Mouse (Mus musculus) frontal cortex, postnatal 10 days (tissue): ENCODE measurements around the gene Chaf1b.
A peak's percentile ranks its signal among the peaks of the same experiment; 100 is the strongest.

Experiments
- DNase-seq, 2 experiments: peaks; one replicate each; pipeline ENCODE4 v3.0.0; 2022; ENCODE audit warnings: low spot score in 2 of 2, mixed read lengths in 1 of 2

Chaf1b gene

GRCm38 (mm10) chr16:93912808-93913207, 29.1 kb downstream of the Chaf1b start:
- DNase-seq: no peak

- DNase-seq: no peak
These were observed 30.3 kb downstream of the Chaf1b start for GRCm38 (mm10) chr16:93913881-93914576.

- DNase-seq: no peak
These were observed 31.7 kb downstream of the Chaf1b start for GRCm38 (mm10) chr16:93915338-93915849.

DNA sequence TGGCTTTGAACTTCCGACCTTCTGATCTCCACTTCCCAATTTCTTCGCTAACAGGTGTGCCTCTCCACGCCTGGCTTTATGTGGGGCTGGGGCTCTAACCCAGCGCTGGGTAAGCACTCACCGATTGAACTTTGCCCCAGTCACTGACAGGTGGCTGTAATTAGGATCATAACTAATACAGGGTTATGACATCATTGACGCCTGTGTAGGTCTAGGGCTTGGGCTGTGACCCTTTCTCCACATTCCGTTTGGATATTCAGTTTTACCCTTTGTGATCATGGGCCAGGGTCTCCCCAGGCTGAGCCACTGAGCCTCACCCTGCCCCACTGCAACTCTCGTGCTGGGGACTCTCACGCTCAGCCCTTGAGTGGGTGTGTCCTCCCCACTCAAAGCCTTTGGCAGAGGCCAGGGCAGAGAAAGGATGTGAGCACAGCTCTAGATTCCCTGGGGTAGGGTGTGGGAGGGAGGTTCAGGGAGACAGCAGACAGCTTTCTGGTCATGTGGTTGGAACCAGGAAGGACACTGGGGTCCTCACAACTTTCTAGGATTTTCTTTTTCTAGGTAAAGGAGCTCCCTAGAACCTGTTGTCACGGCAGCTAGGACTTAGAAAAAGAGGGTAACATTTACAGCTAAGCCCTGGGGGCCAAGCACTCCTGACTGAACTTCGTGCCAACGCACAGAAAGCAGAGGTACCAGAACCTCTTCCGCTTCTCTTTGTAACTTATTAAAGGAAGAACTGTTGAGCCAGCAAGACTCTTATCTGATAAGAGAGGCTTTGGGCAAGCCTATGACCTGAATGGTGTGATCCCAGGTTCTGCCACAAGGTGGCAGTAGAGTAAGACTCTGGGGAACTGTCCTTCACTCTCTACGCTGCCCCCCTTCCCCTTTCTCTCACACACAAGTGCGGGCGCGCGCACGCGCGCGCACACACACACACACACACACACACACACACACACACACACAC, 34.3 kb downstream of the Chaf1b start:
- DNase-seq: peak; percentile 44 to 78

- DNase-seq: no peak
These were observed 35.0 kb downstream of the Chaf1b start for GRCm38 (mm10) chr16:93918679-93919060.

- DNase-seq: no peak
These were observed 35.5 kb downstream of the Chaf1b start for GRCm38 (mm10) chr16:93919189-93919588.

- no peak for DNase-seq
These were observed 37.0 kb downstream of the Chaf1b start for GRCm38 (mm10) chr16:93920673-93921072.

DNA sequence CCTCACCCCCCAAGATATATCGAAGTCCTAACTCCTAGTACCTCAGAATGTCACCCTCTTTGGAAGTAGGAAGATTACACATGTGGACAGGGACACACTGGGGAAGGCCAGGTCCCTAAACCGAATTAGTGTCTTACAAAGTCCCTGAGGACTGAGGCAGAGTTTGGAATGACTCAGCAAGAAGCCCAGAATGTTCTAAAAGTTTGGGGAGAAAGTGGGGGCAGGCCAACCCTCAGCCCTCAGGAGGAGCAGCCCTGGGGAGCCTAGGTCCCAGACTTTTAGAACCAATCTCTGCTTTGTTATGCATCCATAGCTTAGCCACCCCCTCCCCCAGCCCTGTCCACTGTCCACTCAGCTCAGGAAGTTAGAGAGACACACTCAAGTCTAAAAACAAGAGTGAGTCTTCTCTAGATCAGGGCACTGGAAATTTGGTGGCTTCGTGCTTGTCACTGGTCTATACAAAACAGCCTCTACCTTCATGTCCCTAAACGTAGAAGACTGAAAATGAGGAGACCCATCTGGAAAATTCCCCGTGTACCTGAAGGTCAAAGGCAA, 39.2 kb downstream of the Chaf1b start:
- no peak for DNase-seq

GRCm38 (mm10) chr16:93923788-93924187, 40.1 kb downstream of the Chaf1b start:
- no peak for DNase-seq

- DNase-seq: no peak
These were observed 42.1 kb downstream of the Chaf1b start for GRCm38 (mm10) chr16:93925684-93926247.

GRCm38 (mm10) chr16:93929370-93930032, 45.8 kb downstream of the Chaf1b start:
- DNase-seq: no peak

- no peak for DNase-seq
These were observed 48.8 kb downstream of the Chaf1b start for GRCm38 (mm10) chr16:93932185-93933168.

DNA sequence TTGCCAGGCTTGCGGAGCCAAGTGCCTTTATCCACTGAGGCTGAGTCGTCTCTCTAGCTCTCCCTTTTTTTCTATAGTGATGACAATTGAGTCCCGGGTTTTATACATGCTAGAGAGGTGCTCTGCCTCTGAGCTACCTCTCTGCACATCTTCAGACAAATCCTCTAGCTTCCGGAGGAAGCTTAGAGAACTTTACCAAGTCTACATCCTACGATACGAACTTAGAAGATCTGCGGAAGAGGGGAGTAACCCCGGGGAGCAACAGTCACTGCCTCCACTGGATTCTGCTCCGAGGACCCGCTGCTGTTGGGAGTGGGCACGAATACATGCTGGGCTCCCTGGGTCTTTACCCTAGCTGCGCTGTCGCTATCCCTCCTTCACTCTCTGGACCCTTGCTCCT, 50.9 kb downstream of the Chaf1b start:
- DNase-seq: no peak

DNA sequence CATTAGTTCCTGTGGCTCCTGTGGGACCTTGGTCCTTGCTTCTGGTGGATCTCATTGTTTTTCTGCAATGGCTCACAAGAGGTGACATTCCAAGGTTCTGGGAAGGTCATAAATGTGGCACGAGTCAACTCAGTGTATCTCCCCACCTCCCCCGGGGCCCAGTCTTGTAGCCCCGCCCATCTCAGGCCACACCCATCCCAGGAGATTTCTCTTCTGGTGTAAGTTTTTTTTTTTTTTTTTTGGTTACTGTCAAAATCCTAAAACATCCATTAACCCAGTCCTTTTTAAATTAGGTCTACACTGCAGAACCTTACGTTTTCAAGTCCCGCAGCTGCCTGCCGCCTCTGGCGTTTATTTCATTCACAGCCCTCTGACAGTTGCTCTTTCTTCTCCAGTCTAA, 51.3 kb downstream of the Chaf1b start:
- DNase-seq: no peak

DNA sequence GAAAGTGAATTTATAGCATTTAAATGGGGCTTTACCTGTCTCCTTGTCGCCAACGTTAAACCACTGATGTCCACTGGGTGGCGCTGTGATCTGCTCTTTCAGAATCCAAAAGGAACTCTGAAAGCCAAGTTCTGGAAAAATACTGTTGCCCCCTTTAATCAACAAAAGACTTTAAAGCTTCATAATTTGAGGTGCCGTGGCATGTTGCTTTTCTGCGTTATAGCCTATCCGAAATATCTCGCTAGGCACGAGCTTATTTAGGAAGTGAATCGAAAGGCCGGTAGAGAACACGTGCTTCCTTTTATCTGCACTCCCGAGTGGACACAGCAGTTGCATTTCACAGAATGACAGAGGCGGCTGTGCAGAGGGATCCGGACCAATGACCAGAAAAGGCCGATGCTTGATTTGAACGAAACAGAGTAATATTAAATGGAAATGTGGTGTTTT, 54.7 kb downstream of the Chaf1b start:
- peak in 1 of 2 experiments; percentile 62 for DNase-seq

DNA sequence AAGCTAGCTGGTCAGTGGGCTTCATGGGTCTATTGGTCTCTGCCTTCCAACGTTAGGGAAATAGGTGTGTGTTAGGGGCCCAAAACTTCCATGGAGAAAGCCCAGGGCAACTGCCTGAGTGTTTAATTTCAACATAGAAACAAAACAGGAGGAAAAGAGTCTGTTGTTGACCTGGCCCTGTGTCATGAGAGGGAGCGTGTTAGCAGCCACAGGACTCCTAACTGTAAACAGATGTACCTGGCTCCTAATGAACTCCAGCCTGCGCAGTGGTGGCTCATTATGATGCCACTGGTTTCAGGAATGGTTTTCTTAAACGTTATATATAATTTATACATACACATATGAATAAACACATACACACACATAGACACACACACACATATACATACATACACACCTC, 56.3 kb downstream of the Chaf1b start:
- no peak for DNase-seq

DNA sequence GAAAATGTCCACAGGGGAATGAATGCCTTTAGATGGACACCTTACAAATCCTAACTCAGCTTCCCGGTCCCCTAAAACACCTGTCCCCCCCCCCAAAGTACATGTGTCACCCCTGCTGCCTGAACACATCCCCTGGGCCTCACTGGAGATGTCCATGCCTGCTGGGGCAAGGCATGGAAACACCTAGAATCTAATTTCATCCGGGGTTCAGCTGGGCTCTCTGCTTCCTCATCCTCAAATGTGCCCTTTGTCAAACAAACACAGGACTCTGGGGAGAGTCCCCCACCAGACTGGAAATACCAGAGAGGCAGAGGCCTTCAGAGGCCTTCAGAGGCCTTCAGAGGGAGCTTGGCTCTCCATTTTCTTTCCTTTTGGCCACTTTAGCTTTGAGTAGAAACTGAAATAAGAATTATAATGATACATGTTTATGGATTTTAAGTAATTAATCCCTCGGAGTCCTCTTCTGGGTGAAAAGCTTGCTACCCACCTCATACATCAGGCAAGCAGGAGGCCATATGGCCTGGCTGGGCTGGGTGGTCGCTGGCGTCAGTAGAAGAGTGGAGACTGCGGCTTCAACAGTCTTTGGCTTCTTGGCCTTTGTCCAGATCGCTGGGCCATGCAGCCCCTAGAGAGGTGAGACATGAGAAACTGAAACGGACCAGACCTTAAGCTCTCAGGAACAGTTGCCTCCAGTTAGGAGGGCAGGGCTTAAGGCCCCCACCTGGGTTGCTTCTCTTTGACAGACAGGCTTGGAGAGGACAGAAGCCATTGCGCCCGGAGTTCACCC, 58.3 kb downstream of the Chaf1b start:
- no peak for DNase-seq

DNA sequence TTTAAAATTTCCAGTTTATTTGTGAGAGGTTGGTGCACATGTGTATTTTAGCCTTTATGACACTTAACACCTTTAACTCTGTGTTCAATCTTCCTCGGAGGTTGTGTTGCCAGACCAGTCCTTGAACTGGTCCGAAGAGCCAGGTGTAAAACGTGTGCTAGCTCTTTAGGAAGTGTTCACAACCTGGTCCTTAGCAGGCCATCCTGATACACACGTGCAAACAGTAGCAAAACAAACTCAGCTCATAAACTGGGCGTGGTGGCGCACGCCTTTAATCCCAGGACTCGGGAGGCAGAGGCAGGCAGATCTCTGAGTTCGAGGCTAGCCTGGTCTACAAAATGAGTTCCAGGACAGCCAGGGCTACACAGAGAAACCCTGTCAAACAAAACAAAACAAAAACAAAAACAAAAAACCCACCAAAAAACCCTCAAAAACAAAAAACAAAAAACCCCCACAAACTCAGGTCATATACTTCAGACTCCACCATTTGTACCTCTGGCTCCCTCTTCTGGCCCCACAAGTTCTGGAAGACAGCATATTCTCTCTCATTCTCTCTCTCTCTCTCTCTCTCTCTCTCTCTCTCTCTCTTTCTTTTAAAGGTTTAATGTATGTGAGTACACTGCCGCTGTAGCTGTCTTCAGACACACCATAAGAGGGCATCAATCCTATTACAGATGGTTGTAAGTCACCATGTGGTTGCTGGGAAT, 59.2 kb downstream of the Chaf1b start:
- DNase-seq: no peak

DNA sequence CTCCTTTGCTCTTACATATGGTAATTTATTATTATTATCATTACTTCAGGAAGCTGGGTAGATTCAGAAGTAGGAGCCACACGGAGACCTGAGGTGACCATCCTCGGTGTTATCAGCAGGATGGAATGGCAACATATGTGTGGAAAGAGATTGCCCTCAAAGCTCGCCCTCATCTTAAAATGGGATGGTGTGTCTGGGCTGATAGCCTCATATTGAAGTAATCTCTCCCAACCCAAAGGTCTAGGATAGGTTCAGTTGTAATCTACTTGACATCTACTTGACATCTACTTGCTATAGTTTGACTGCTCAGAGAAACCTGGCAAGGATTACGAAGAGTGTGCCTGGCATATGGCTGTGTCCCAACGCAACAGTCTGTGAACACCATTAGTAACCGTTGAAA, 60.6 kb downstream of the Chaf1b start:
- no peak for DNase-seq
